Mouse (Mus musculus): ENCODE results near the gene Fkbp2. TPM values are rescaled to one million over a fixed set of nuclear protein-coding genes. Genes with fewer than 3 reads are reported as not detected.

Fkbp2 gene
- total and polyA plus RNA-seq, 2 experiments: 60.0 to 92.8 TPM

GRCm38 (mm10) chr19:6968491-6969271, 11.6 kb downstream of the Fkbp2 start:
- H3K4me3 ChIP-seq (ENCODE audit: insufficient read depth, low read depth, low read length): peak overlapping the region; percentile 85
- H3K27me3 ChIP-seq (ENCODE audit: control insufficient read depth, insufficient read depth, low read length): no peaks in the 10 kb centered on the region
- H3K36me3 ChIP-seq (ENCODE audit: control insufficient read depth, insufficient read depth, low read length): peaks cover 1% of the 10 kb centered on the region; the same call in 1 of the 2 replicates
- TF ChIP-seq POLR2A (IDR thresholded peaks at IDR 0.05; ENCODE audit: extremely low read depth, insufficient read depth, low read length) (no peak), CTCF (IDR thresholded peaks at IDR 0.05; ENCODE audit: low read depth, low read length) (no peak)
- peaks cover 4% of the 10 kb centered on the region; the same call in 1 of the 2 replicates for H3K79me2 ChIP-seq (ENCODE audit: control insufficient read depth, insufficient read depth, low read length)
- H3K27ac ChIP-seq (replicated peaks; ENCODE audit: insufficient read depth, low read depth, low read length): no peak overlapping the region
- 21% methylated on average over 15 of the region's 15 CpGs for WGBS
- peaks cover 7% of the 10 kb centered on the region for H3K4me1 ChIP-seq (ENCODE audit: control insufficient read depth, insufficient read depth, low read length)
- peak overlapping the region; percentile 93 for H3K9ac ChIP-seq (ENCODE audit: low read depth, low read length)
- DNase-seq (ENCODE audit: extremely low read depth, low read depth, low spot score): no peak

GRCm38 (mm10) chr19:6956461-6956860, 23.8 kb downstream of the Fkbp2 start:
- H3K36me3 ChIP-seq (ENCODE audit: control insufficient read depth, insufficient read depth, low read length): no peaks in the 10 kb centered on the region
- H3K27ac ChIP-seq (replicated peaks; ENCODE audit: insufficient read depth, low read depth, low read length): no peak overlapping the region
- no peak overlapping the region for H3K9ac ChIP-seq (ENCODE audit: low read depth, low read length)

GRCm38 (mm10) chr19:6955424-6955823, 24.9 kb downstream of the Fkbp2 start:
- Histone ChIP-seq H3K4me3 (ENCODE audit: insufficient read depth, low read depth, low read length) (no peak overlapping the region), H3K79me2 (ENCODE audit: control insufficient read depth, insufficient read depth, low read length) (no peaks in the 10 kb centered on the region), H3K9ac (ENCODE audit: low read depth, low read length) (no peak overlapping the region), H3K27ac (replicated peaks; ENCODE audit: insufficient read depth, low read depth, low read length) (no peak overlapping the region), H3K36me3 (ENCODE audit: control insufficient read depth, insufficient read depth, low read length) (no peaks in the 10 kb centered on the region), H3K27me3 (ENCODE audit: control insufficient read depth, insufficient read depth, low read length) (no peaks in the 10 kb centered on the region), H3K4me1 (ENCODE audit: control insufficient read depth, insufficient read depth, low read length) (peaks cover 11% of the 10 kb centered on the region)
- DNase-seq (ENCODE audit: extremely low read depth, low read depth, low spot score): no peak
- WGBS: 92% methylated on average over 7 of the region's 7 CpGs
- no peak for TF ChIP-seq CTCF (IDR thresholded peaks at IDR 0.05; ENCODE audit: low read depth, low read length)
- TF ChIP-seq POLR2A (IDR thresholded peaks at IDR 0.05; ENCODE audit: extremely low read depth, insufficient read depth, low read length): no peak

More at GRCm38 (mm10) chr19:6956461-6956860, 23.8 kb downstream of the Fkbp2 start:
- DNase-seq (ENCODE audit: extremely low read depth, low read depth, low spot score): no peak
- Histone ChIP-seq H3K4me1 (ENCODE audit: control insufficient read depth, insufficient read depth, low read length) (peaks cover 11% of the 10 kb centered on the region), H3K79me2 (ENCODE audit: control insufficient read depth, insufficient read depth, low read length) (no peaks in the 10 kb centered on the region), H3K4me3 (ENCODE audit: insufficient read depth, low read depth, low read length) (no peak overlapping the region), H3K27me3 (ENCODE audit: control insufficient read depth, insufficient read depth, low read length) (no peaks in the 10 kb centered on the region)
- WGBS: 94% methylated on average over 10 of the region's 10 CpGs
- TF ChIP-seq CTCF (IDR thresholded peaks at IDR 0.05; ENCODE audit: low read depth, low read length) (no peak), POLR2A (IDR thresholded peaks at IDR 0.05; ENCODE audit: extremely low read depth, insufficient read depth, low read length) (no peak)

GRCm38 (mm10) chr19:6954046-6954445, 26.3 kb downstream of the Fkbp2 start:
- Histone ChIP-seq H3K9ac (ENCODE audit: low read depth, low read length) (peak overlapping the region; percentile 46; the same call in 1 of the 2 replicates), H3K4me3 (ENCODE audit: insufficient read depth, low read depth, low read length) (no peak overlapping the region), H3K79me2 (ENCODE audit: control insufficient read depth, insufficient read depth, low read length) (no peaks in the 10 kb centered on the region), H3K27ac (replicated peaks; ENCODE audit: insufficient read depth, low read depth, low read length) (no peak overlapping the region), H3K36me3 (ENCODE audit: control insufficient read depth, insufficient read depth, low read length) (no peaks in the 10 kb centered on the region), H3K27me3 (ENCODE audit: control insufficient read depth, insufficient read depth, low read length) (no peaks in the 10 kb centered on the region), H3K4me1 (ENCODE audit: control insufficient read depth, insufficient read depth, low read length) (peaks cover 11% of the 10 kb centered on the region)
- WGBS: 21% methylated on average over 9 of the region's 9 CpGs
- TF ChIP-seq POLR2A (IDR thresholded peaks at IDR 0.05; ENCODE audit: extremely low read depth, insufficient read depth, low read length): no peak
- TF ChIP-seq CTCF (IDR thresholded peaks at IDR 0.05; ENCODE audit: low read depth, low read length): peak; percentile 65
- DNase-seq (ENCODE audit: extremely low read depth, low read depth, low spot score): peak; percentile 57

- TF ChIP-seq POLR2A (IDR thresholded peaks at IDR 0.05; ENCODE audit: extremely low read depth, insufficient read depth, low read length) (0 out of 2 replicates have a peak, but pooled peaks have one; percentile 42), CTCF (IDR thresholded peaks at IDR 0.05; ENCODE audit: low read depth, low read length) (no peak)
- Histone ChIP-seq H3K79me2 (ENCODE audit: control insufficient read depth, insufficient read depth, low read length) (no peaks in the 10 kb centered on the region), H3K4me1 (ENCODE audit: control insufficient read depth, insufficient read depth, low read length) (peaks cover 11% of the 10 kb centered on the region), H3K27ac (replicated peaks; ENCODE audit: insufficient read depth, low read depth, low read length) (peak overlapping the region; percentile 98), H3K9ac (ENCODE audit: low read depth, low read length) (peak overlapping the region; percentile 82), H3K36me3 (ENCODE audit: control insufficient read depth, insufficient read depth, low read length) (no peaks in the 10 kb centered on the region), H3K27me3 (ENCODE audit: control insufficient read depth, insufficient read depth, low read length) (no peaks in the 10 kb centered on the region), H3K4me3 (ENCODE audit: insufficient read depth, low read depth, low read length) (peak overlapping the region; percentile 67)
- peak; percentile 77 for DNase-seq (ENCODE audit: extremely low read depth, low read depth, low spot score)
- WGBS: 10% methylated on average over 3 of the region's 3 CpGs
Measured at GRCm38 (mm10) chr19:6952712-6953037, 27.6 kb downstream of the Fkbp2 start.
